Mouse (Mus musculus): ENCODE measurements around the gene Apol7e. TPM values are rescaled to one million over a fixed set of nuclear protein-coding genes. Genes with fewer than 3 reads are reported as not detected.

The Apol7e gene
- 91.3 TPM for polyA plus RNA-seq (2017; shearing (Covaris generic))

DNA sequence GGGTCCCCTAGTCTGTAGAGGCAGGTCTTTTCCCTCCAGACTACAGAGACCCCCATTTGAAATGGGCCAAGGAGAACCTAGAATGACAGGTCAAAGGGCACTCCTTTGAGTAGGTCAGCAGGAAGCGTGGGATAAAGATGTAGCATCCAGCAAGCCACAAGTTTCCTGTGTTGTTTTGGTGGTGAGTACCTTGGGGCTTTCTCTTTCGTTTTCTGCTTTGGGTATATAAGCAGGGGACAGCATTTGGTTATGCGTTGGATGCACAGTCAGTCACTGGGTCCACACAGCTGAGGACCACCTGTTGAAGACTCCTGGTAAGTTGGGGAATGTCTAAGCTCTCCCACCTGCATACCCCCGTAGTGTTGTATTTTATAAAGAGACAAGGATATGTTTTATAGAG is at the start of gene Apol7e:
TSS of gene Apol7e (plus strand) at position 202 of the 400 bp plus-strand sequence.

GRCm38 (mm10) chr15:77728739-77729138 is 30.1 kb downstream of the Apol7e start, which contains the start of gene Apol9b:
Gene Apol9b (plus strand): TSS chr15:77729039.

DNA sequence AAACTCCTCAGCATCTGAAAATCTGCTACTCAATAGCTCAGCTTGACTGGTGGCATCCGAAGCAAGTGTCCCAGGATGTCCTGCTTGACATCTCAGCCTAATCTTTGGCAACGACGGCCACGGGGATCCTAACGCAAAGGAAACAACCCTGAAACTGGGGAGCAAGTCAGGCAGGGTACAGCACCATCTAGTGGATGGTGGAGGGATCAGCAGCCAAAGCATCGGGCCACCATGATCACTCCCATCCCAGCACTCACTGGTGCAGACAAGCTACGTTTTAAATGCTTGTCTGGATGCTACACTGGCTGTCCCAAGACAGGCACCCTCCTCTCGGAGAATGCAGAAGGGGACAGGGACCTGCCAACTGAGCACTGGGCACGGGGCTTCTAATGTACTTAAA is 58.2 kb downstream of the Apol7e start, which contains the start of gene Apol8:
TSS of gene Apol8 (minus strand) at position 156 of the 400 bp plus-strand sequence.

Other genes starting within 250 kb of the Apol7e start
- not detected for gene Apol10a, start 221.8 kb upstream of the Apol7e start, polyA plus RNA-seq (2017; shearing (Covaris generic))
- gene Apol11a, start 190.6 kb upstream of the Apol7e start, polyA plus RNA-seq (2017; shearing (Covaris generic)) = not detected
- not detected for gene Apol7c, start 165.5 kb upstream of the Apol7e start, polyA plus RNA-seq (2017; shearing (Covaris generic))
- gene 1700025B11Rik, start 137.0 kb upstream of the Apol7e start, polyA plus RNA-seq (2017; shearing (Covaris generic)) = not detected
- gene Apol10b, start 102.7 kb upstream of the Apol7e start, polyA plus RNA-seq (2017; shearing (Covaris generic)) = 0.89 TPM
- not detected for gene Gm36245, start 99.6 kb upstream of the Apol7e start, polyA plus RNA-seq (2017; shearing (Covaris generic))
- gene Apol11b, start 55.6 kb upstream of the Apol7e start, polyA plus RNA-seq (2017; shearing (Covaris generic)) = 0.22 TPM
- not detected for gene Apol9b, start 30.2 kb downstream of the Apol7e start, polyA plus RNA-seq (2017; shearing (Covaris generic))
- not detected for gene Apol8, start 58.1 kb downstream of the Apol7e start, polyA plus RNA-seq (2017; shearing (Covaris generic))
- 294 TPM for gene Myh9, start 143.3 kb downstream of the Apol7e start, polyA plus RNA-seq (2017; shearing (Covaris generic))
- gene Txn2, start 230.1 kb downstream of the Apol7e start, polyA plus RNA-seq (2017; shearing (Covaris generic)) = 133 TPM